Mouse (Mus musculus) ovary, adult 18-20 months (tissue): ENCODE data around the gene Lnx2.
A peak's percentile ranks its signal among the peaks of the same experiment; 100 is the strongest.

Experiments used
- DNase-seq: peaks from one replicate; pipeline ENCODE4 v3.0.0; 2022; ENCODE audit warnings: low spot score, mixed read lengths

Gene Lnx2

GRCm38 (mm10) chr5:147077305-147078034, 1.1 kb upstream of the Lnx2 start:
- peak; percentile 83 for DNase-seq

- DNase-seq = no peak
Observed at GRCm38 (mm10) chr5:147076799-147077165, 396 bp upstream of the Lnx2 start, which contains the start of gene Polr1d. Gene Polr1d, plus strand, starts transcription at chr5:147077050.

- DNase-seq = no peak
Observed at GRCm38 (mm10) chr5:147075103-147076025, 1.0 kb downstream of the Lnx2 start.

GRCm38 (mm10) chr5:147073805-147074204, 2.6 kb downstream of the Lnx2 start:
- no peak for DNase-seq

- no peak for DNase-seq
Observed at GRCm38 (mm10) chr5:147071886-147072285, 4.5 kb downstream of the Lnx2 start.

DNA sequence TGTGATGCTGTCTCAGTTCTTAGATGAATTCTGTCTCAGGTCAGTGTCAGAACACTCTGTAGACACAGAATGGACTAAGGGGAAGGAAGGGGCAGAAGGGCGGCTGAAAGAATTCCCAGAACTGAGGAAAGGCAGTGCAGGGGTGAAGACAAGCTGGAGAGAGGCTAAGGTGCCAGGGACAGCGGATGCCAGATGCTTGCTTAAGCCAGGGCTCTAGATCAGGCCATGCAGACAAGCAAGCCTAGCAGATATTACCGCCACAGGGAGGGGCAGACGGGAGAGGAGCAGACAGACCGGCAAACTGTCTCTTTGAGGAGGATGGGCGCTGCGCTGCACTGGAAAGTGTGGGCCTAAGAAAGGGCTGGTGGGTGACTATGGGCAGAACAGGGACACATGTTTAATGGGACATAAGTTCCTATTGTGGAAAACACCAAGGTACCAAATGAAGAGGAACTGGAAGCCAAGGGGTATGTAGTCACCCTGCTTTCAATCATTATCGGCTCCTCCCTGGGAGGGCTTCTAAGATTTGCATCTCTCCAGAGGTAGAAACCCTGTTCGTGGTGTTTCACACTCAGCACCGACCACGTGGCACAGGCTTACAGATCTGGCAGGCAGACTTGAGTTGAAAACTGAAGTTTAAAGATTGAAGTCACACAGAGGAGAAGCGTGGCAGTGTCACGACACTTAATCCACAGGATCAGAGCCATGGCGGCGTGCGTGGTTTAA, 5.4 kb downstream of the Lnx2 start:
- DNase-seq = no peak

GRCm38 (mm10) chr5:147068876-147069275, 7.5 kb downstream of the Lnx2 start:
- DNase-seq = no peak

- no peak for DNase-seq
Observed at GRCm38 (mm10) chr5:147066965-147067364, 9.4 kb downstream of the Lnx2 start.

- DNase-seq = no peak
Observed at GRCm38 (mm10) chr5:147066129-147066528, 10.3 kb downstream of the Lnx2 start.

DNA sequence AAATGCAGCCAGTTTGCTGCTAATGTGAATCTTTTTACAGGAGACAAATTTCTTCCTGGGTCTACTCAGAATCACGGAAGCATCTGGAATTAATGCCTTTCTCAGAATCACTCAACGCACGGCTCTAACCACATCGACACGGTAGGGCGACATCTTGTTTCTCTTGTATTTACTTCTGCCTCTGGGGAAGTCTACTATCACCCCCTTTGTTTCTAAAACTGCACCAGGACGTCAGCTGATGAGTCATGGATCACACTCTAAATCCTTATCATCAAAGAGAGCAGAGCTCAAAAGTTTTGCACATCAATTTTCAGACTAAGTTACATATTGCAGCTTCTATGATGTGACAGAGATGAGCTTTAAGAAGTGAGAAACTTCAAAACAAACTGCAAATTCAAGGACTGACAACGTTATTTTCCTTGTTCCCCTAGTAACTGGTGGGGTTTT, 13.1 kb downstream of the Lnx2 start:
- DNase-seq = no peak

GRCm38 (mm10) chr5:147060024-147060423, 16.4 kb downstream of the Lnx2 start:
- DNase-seq = no peak

DNA sequence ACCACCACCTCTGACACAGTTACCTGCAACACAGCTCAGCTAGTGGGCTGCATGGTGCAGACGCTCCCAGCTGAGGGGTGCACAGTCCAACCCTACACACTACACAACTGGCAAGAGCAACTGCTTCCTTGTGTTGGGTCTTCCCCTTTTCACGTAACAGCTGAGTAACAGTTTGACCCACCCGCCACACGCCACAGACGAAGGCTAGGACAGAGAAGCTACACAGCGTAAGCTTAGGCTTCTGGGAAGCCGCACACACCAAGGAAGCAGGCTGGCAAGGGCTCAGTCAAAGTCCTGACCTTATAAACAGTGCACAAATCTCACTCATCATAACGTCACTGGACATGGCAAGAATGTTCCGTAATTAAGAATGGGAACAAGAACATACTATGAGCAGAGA, 17.1 kb downstream of the Lnx2 start:
- no peak for DNase-seq

GRCm38 (mm10) chr5:147058661-147059060, 17.7 kb downstream of the Lnx2 start:
- DNase-seq = no peak

DNA sequence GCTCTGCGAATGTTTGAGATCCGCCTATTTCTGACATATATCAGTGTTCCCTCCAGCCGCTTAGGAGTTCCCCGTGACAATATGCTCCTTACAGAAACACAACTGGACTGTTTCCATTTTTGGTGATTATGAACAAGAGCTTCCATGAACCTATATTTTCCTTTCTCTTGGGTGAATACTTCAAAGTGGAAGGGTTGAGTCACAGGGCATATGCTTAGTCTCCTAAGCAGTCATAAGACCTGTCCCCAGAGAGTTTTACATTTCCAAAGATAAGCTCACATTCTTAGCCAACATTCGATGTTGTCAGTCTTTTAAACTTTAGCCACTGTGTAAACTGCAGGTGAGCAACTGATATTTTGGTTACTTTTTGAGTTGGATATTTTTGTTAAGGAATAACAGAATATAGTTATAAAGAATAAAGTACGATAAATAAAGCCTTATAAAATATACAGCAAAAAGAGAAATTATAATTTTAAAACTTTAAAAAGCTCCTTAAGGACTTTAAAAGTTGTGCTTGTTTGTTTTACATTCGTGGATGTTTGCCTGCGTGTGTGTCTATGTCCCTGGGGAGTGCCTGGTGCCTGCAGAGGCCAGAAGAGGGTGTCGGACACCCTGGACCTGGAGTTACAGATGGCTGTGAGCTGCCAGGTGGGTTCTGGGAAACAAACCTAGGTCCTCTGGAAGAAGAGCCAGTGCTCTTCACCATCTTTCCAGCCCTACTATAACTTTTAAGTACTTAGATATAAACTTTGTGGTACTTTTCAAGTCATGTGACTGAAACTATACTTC, 18.6 kb downstream of the Lnx2 start:
- DNase-seq = no peak

DNA sequence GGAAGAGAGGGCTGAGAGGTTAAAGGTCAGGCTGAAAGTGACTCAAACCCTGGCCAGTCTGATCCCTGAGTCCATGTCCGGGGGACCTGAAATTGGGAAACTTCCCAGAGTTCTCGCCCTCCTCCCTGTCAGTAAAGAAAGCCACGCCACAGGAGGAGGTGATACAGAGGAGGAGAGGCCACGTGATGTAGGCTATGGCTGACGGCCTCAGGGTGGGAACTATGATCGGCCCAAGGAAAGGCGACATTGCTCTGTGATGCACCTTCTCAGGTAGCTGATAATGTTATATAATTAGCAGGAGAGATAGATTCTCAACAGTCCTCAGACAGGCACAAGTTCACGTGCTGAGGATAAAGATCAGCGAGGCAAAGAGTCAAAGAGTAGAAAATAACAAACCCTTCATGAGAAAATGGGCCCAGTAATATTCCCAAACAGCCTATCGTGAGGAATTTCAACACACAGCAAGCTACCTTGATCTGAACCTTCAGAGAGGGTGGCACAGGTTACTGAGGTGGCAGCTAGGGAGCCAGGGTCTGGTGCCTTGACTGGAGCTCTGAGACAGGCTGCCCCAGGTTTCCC, 19.6 kb downstream of the Lnx2 start:
- no peak for DNase-seq

DNA sequence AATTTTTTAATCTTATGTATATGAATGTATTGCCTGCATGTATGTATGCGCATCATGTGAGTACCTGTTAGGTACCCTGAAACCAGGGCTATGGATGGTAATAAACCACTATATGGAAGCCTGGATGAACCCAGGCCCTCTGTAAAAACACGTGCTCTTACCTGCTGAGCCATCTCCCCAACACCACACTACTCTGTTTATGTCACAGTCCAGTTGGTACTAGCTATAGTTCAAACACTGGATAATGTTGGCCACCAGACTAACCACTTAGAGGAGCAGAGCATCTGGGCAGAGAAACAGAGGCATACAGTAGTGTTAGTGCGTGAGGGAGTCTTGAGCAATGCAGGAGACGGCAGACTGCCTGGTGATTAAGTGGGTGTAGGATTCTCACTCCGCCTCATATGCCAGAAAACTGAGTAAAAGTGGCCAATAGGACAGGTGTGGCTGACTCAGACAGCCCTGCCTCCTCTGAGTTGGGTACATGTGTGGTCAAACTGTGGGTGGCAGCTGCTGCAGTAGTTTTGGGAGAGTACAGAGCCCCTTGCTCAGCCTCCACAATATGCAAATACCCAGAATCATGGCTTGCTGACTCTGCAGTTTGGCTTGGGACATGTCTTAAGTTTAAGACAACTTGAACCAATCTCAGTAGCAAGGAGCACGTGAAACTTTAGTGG, 20.7 kb downstream of the Lnx2 start:
- DNase-seq = no peak

- no peak for DNase-seq
Observed at GRCm38 (mm10) chr5:147054747-147055270, 21.6 kb downstream of the Lnx2 start.

DNA sequence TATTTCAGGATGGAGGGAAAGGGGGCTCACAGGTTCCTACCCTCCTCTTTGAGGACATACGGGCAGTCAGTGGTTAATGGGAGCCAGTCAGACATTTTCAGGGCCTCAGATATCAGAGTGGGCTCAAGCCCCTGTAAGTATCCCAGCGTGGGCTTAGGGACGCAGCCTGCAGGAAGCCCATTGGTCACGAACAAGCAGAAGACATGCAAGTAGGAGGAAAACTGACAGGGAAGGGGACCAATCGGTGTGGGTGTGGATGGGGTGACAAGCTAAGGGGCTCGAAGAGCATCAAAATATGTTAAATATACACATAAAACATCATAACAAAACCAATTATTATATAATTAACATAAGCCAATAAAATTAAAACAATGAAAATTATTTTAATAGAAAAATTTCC, 22.1 kb downstream of the Lnx2 start:
- DNase-seq = no peak

- DNase-seq = no peak
Observed at GRCm38 (mm10) chr5:147053481-147053880, 22.9 kb downstream of the Lnx2 start.

GRCm38 (mm10) chr5:147053071-147053470, 23.3 kb downstream of the Lnx2 start:
- no peak for DNase-seq

DNA sequence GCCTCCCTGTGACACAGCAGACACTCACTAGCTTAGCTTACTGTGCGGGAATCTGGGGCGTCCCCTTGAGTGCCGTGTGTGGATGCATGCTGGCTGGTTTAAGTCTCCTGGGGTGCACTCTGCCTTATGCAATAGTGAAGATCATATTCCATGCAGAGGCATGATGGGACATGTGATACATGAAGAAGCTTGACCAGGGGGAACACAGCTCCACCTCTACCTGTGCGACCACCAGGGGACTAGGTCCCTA, 24.2 kb downstream of the Lnx2 start:
- no peak for DNase-seq
